Mouse (Mus musculus) testis, postnatal 14 days (tissue): ENCODE measurements around the gene Lrrc32.

Experiments used
- DNase-seq: peaks from one replicate; pipeline ENCODE4 v3.0.0; 2021; ENCODE audit warnings: low spot score

Gene Lrrc32

DNA sequence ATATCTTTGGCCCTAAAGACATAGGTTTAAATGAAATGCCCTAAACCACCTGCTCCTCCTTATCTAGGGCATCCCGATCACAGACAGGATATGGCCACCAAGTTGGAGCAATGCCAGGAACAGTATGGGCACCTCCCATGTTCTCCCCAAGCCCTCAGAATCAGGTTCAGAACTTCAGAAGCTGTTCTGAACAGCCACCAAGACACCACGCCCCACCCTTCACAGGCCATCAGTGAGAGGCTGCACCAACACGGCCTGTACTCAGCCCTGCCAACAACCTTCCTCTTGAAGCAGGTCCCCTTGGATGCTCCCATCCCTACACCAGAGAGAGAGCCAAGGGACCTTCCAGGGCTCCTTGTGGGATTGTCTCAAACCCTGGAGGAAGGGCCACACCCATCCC is 55.5 kb downstream of the Lrrc32 start:
- no peak for DNase-seq

DNA sequence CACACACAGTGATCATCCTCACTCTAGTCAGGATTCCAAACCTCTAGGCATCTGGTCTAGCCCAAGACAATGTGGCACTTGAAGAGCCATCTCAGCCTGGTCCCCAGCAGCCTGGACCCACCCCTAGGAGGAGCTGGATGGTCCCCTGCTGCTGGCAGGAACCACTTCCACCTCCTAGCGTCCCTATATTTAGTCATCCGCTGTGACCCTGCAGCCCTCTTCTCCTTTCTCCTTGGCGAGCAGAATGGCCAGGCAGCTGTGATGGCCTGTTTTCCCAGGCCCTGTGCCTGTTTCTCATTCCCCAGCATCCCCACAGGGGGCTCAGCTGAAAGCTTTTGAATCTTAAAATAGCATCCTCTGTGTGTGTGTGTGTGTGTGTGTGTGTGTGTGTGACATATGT is 59.8 kb downstream of the Lrrc32 start:
- no peak for DNase-seq

DNA sequence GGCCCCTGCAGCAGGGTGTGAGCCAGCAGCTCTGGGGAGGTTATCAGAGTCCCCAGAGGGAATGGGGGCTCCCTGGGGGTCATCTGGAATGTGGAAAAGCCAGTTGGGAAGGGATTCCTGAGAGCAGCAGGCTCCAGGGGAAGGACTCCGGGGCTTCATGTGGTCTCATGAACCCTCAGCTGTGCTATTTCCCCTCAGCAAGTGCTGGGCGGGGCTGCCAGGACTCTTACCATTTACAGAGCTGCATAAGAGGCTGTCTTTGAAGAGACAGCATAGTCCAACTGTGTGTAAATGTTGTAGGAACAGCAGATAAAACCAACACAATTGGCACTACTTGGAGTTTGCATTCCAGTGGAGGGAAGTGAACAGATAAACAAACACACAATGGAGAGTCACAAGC is 61.5 kb downstream of the Lrrc32 start:
- DNase-seq: no peak

DNA sequence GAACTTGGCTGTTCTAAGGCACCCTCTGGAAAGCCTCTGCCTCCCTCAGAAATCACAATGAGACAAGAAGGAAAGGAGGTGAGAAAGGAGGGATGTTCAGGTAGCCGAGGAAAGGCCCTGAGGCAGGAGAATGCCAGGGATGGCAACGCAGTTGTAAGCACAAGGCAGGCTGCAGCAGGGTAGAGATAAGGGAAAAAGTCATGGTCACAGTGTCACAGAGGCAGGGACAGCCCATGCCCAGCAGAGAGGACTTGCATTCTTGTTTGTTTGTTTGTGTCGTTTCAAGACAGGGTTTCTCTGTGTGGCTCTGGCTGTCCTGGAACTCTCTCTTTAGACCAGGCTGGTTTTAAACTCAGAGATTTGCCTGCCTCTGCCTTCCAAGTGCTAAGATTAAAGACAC is 62.0 kb downstream of the Lrrc32 start:
- no peak for DNase-seq
